Mouse (Mus musculus) midbrain, postnatal 0 days (tissue): ENCODE measurements at regions not wholly inside any gene's neighbourhood (a gene's known extent, or its start where the extent isn't known, plus 50 kb on each side); places are given as distances from the start of the nearest gene placed in this dataset.

Source experiments
- ATAC-seq: fragments of 200-750 bp; cut with Nextera tagmentation; 2 replicates; pipeline ENCODE4 v1.8.0; 2017; ENCODE audit warnings: moderate number of reproducible peaks, mild to moderate bottlenecking, moderate TSS enrichment, moderate library complexity; ENCODE audit not compliant: low FRiP score
- DNase-seq: peaks from one replicate; pipeline ENCODE4 v3.0.0-alpha.2; 2015; ENCODE audit warnings: low spot score
- H3K27ac ChIP-seq: fragments of 300-500 bp; sonication (generic); 2 replicates; pipeline ENCODE4 v1.5.1; 2014; ENCODE audit warnings: low read depth, mild to moderate bottlenecking, low read length, mixed read lengths
- H3K27me3 ChIP-seq: fragments of 300-500 bp; sonication (generic); 2 replicates; pipeline ENCODE4 v1.6.1; 2014; ENCODE audit warnings: low read length, control low read depth, mixed read lengths; ENCODE audit not compliant: insufficient read depth
- H3K36me3 ChIP-seq: fragments of 300-500 bp; sonication (generic); 2 replicates; pipeline ENCODE4 v1.6.1; 2014; ENCODE audit warnings: low read length, control low read depth, mixed read lengths; ENCODE audit not compliant: insufficient read depth
- H3K4me1 ChIP-seq: fragments of 300-500 bp; sonication (generic); 2 replicates; pipeline ENCODE4 v1.6.1; 2014; ENCODE audit warnings: mild to moderate bottlenecking, control low read depth, antibody characterized with exemption, low read length, mixed read lengths; ENCODE audit not compliant: insufficient read depth
- H3K4me2 ChIP-seq: fragments of 300-500 bp; sonication (generic); 2 replicates; pipeline ENCODE4 v1.6.1; 2014; ENCODE audit warnings: low read depth, mild to moderate bottlenecking, low read length, mixed read lengths; ENCODE audit not compliant: poor library complexity, severe bottlenecking
- H3K4me3 ChIP-seq: fragments of 300-500 bp; sonication (generic); 2 replicates; pipeline ENCODE4 v1.5.1; 2014; ENCODE audit warnings: low read depth, mild to moderate bottlenecking, low read length, moderate library complexity
- H3K9ac ChIP-seq: fragments of 300-500 bp; sonication (generic); replicated peaks from 2 replicates; pipeline ENCODE4 v1.6.1; 2014; ENCODE audit warnings: mild to moderate bottlenecking, low read length, moderate library complexity, mixed read lengths; ENCODE audit not compliant: poor library complexity, severe bottlenecking
- H3K9me3 ChIP-seq: fragments of 300-500 bp; sonication (generic); 2 replicates; pipeline ENCODE4 v1.6.1; 2016; ENCODE audit warnings: low read length, control low read depth
- CTCF ChIP-seq: IDR thresholded peaks from 2 replicates; pipeline ENCODE4 v1.5.1; 2016; ENCODE audit warnings: antibody characterized with exemption, mild to moderate bottlenecking
- WGBS: fragments of 180-500 bp; shearing (Covaris S2); extraction: QIAGEN DNeasy Blood & Tissue Kit; methylation state at CpG from one replicate; pipeline ENCODE4 v1.1.7; 2014; 5-methylcytosine and 5-hydroxymethylcytosine counted together

GRCm38 (mm10) chr9:43670563-43670962 lies 73.2 kb upstream of the Nectin1 start:
- Histone ChIP-seq H3K4me3 (no peak overlapping the region), H3K36me3 (no peaks in the 10 kb centered on the region), H3K27me3 (no peaks in the 10 kb centered on the region), H3K4me2 (no peak overlapping the region), H3K4me1 (no peaks in the 10 kb centered on the region; the same call in 1 of the 2 replicates), H3K9ac (no peak overlapping the region), H3K9me3 (no peaks in the 10 kb centered on the region), H3K27ac (no peak overlapping the region)
- ATAC-seq (no peak), DNase-seq (no peak)
- no peak for TF ChIP-seq CTCF
- WGBS, result 81% methylated on average over 5 of the region's 5 CpGs

- WGBS, result 60% methylated on average over 4 of the region's 4 CpGs
- TF ChIP-seq CTCF, result no peak
These were observed 70.6 kb upstream of the Nectin1 start for GRCm38 (mm10) chr9:43673171-43673680.

GRCm38 (mm10) chr9:43674321-43674720 lies 69.5 kb upstream of the Nectin1 start:
- Histone ChIP-seq H3K4me1 (no peaks in the 10 kb centered on the region; the same call in 1 of the 2 replicates), H3K27ac (no peak overlapping the region), H3K36me3 (no peaks in the 10 kb centered on the region), H3K4me3 (no peak overlapping the region), H3K9me3 (no peaks in the 10 kb centered on the region), H3K9ac (no peak overlapping the region), H3K4me2 (no peak overlapping the region), H3K27me3 (no peaks in the 10 kb centered on the region)
- WGBS, result 49% methylated on average over 8 of the region's 8 CpGs
- DNase-seq (no peak), ATAC-seq (no peak)
- TF ChIP-seq CTCF, result no peak

More at GRCm38 (mm10) chr9:43673171-43673680, 70.6 kb upstream of the Nectin1 start:
- Histone ChIP-seq H3K27ac (no peak overlapping the region), H3K4me1 (no peaks in the 10 kb centered on the region; the same call in 1 of the 2 replicates), H3K4me3 (no peak overlapping the region), H3K9me3 (no peaks in the 10 kb centered on the region), H3K36me3 (no peaks in the 10 kb centered on the region), H3K9ac (no peak overlapping the region), H3K4me2 (no peak overlapping the region), H3K27me3 (no peaks in the 10 kb centered on the region)
- no peak for ATAC-seq
- DNase-seq, result no peak

- no peak overlapping the region for H3K27ac ChIP-seq
- no peak for ATAC-seq
- H3K4me1 ChIP-seq, result no peaks in the 10 kb centered on the region
- no peaks in the 10 kb centered on the region for H3K27me3 ChIP-seq
- 89% methylated on average over 2 of the region's 2 CpGs for WGBS
- H3K4me2 ChIP-seq, result no peak overlapping the region
- no peak for TF ChIP-seq CTCF
- no peak for DNase-seq
- H3K36me3 ChIP-seq, result no peaks in the 10 kb centered on the region
- H3K4me3 ChIP-seq, result no peak overlapping the region
- no peak overlapping the region for H3K9ac ChIP-seq
- no peaks in the 10 kb centered on the region for H3K9me3 ChIP-seq
These were observed 67.8 kb upstream of the Nectin1 start for GRCm38 (mm10) chr9:43676011-43676410.

GRCm38 (mm10) chr9:43679331-43679730 lies 64.5 kb upstream of the Nectin1 start:
- no peak for TF ChIP-seq CTCF
- Histone ChIP-seq H3K4me3 (no peak overlapping the region), H3K27ac (no peak overlapping the region), H3K36me3 (no peaks in the 10 kb centered on the region), H3K27me3 (no peaks in the 10 kb centered on the region), H3K9ac (no peak overlapping the region), H3K4me2 (no peak overlapping the region), H3K4me1 (no peaks in the 10 kb centered on the region), H3K9me3 (no peaks in the 10 kb centered on the region)
- WGBS, result 56% methylated on average over 17 of the region's 17 CpGs
- ATAC-seq (no peak), DNase-seq (no peak)

- Histone ChIP-seq H3K9ac (no peak overlapping the region), H3K27me3 (no peaks in the 10 kb centered on the region), H3K4me3 (no peak overlapping the region), H3K4me1 (no peaks in the 10 kb centered on the region), H3K27ac (no peak overlapping the region), H3K36me3 (no peaks in the 10 kb centered on the region), H3K9me3 (no peaks in the 10 kb centered on the region), H3K4me2 (no peak overlapping the region)
- no peak for TF ChIP-seq CTCF
- ATAC-seq, result no peak
- DNase-seq, result no peak
- WGBS, result 82% methylated on average over 3 of the region's 3 CpGs
These were observed 62.5 kb upstream of the Nectin1 start for GRCm38 (mm10) chr9:43681317-43681716.
